Mouse (Mus musculus): ENCODE measurements around the gene Mef2a.

The Mef2a gene

GRCm38 (mm10) chr7:67222220-67222862 is 150.3 kb downstream of the Mef2a start, which contains the start of gene Lysmd4:
TSS of gene Lysmd4 (plus strand) at chr7:67222544.
- DNase-seq (ENCODE audit: low read depth, low spot score), result peak; percentile 94
- peaks cover 5% of the 10 kb centered on the region; the same call in 1 of the 2 replicates for H3K36me3 ChIP-seq (ENCODE audit: control insufficient read depth, insufficient read depth, low read length, poor library complexity, severe bottlenecking)
- H3K27me3 ChIP-seq (ENCODE audit: control insufficient read depth, insufficient read depth, low read length, poor library complexity, severe bottlenecking), result no peaks in the 10 kb centered on the region

GRCm38 (mm10) chr7:67217025-67217424 is 155.6 kb downstream of the Mef2a start:
- Histone ChIP-seq H3K27me3 (ENCODE audit: control insufficient read depth, insufficient read depth, low read length, poor library complexity, severe bottlenecking) (no peaks in the 10 kb centered on the region), H3K36me3 (ENCODE audit: control insufficient read depth, insufficient read depth, low read length, poor library complexity, severe bottlenecking) (no peaks in the 10 kb centered on the region)
- peak; percentile 79 for DNase-seq (ENCODE audit: low read depth, low spot score)

DNA sequence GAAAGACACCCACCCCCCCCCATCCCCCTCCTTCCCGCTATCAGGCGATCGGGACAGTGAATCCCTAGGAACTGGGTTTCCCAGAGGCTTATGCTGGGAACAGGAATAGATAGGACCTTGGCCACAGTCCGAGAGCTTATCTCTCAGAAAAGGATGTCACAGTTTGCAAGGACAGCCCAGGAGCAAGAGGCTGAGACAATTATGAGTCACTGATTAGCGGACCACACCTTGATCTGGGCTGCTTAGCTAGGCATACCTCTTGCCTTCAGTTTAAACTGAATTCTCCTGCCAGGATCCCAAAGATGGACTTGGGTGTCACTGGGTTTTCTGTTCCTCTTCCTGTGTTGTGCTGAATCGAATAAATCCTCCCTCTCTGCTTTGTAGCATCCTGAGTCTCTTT is 156.3 kb downstream of the Mef2a start:
- no peak for DNase-seq (ENCODE audit: low read depth, low spot score)
- Histone ChIP-seq H3K36me3 (ENCODE audit: control insufficient read depth, insufficient read depth, low read length, poor library complexity, severe bottlenecking) (no peaks in the 10 kb centered on the region), H3K27me3 (ENCODE audit: control insufficient read depth, insufficient read depth, low read length, poor library complexity, severe bottlenecking) (no peaks in the 10 kb centered on the region)

DNA sequence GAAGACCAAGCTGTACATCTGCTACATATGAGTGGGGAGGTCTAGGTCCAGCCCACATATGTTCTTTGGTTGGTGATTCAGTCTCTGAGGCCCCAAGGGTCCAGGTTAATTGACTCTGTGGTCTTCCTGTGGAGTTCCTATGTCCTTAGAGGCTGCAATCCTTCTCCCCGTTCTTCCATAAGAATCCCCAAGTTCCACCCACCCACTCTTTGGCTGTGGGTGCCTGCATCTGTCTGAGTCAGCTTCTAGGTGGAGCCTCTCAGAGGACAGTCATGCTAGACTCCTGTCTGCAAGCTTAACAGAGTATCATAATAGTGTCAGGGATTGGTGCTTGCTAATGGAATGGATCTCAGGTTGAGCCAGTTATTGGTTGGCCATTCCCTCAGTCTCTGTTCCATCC is 159.1 kb downstream of the Mef2a start:
- no peaks in the 10 kb centered on the region for H3K27me3 ChIP-seq (ENCODE audit: control insufficient read depth, insufficient read depth, low read length, poor library complexity, severe bottlenecking)
- no peak for DNase-seq (ENCODE audit: low read depth, low spot score)
- no peaks in the 10 kb centered on the region for H3K36me3 ChIP-seq (ENCODE audit: control insufficient read depth, insufficient read depth, low read length, poor library complexity, severe bottlenecking)

DNA sequence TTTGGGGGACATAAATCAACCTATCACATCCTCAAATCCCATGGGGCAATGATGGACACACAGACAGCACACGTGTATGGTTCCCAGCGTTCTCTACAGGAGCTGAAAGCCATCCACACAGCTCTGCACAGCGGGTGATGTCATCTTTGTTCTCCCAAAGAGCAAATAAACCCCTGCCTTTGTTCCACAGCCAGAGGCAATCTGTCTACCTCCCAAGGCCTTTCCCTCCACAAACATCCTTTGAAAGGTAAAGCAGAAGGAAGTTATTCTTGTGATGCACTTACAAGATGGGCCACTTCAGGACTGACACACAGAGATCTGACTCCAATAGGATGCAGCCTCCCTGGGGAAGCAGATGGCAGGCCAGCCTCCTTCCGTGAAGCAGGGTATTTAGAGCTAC is 160.7 kb downstream of the Mef2a start:
- Histone ChIP-seq H3K27me3 (ENCODE audit: control insufficient read depth, insufficient read depth, low read length, poor library complexity, severe bottlenecking) (no peaks in the 10 kb centered on the region), H3K36me3 (ENCODE audit: control insufficient read depth, insufficient read depth, low read length, poor library complexity, severe bottlenecking) (no peaks in the 10 kb centered on the region)
- DNase-seq (ENCODE audit: low read depth, low spot score), result no peak

DNA sequence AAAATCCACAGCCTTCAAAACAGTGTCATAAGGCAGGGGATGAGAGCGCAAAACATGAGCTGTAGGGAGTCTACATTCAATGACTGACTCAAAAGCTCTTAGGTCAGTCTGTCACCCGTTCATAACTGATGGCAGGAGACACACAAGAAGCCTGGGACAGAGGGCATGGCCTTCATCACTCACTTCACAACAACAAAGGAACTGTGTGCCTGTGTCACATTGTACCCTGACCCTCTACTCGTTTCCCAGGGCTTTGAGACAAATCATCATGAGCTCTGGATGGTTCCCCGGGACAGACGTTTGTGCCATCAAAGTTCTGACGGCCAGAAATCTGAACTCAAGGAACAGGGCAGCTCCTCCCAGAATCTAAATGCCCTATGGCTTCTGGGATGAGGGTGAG is 161.3 kb downstream of the Mef2a start:
- Histone ChIP-seq H3K27me3 (ENCODE audit: control insufficient read depth, insufficient read depth, low read length, poor library complexity, severe bottlenecking) (no peaks in the 10 kb centered on the region), H3K36me3 (ENCODE audit: control insufficient read depth, insufficient read depth, low read length, poor library complexity, severe bottlenecking) (no peaks in the 10 kb centered on the region)
- no peak for DNase-seq (ENCODE audit: low read depth, low spot score)

GRCm38 (mm10) chr7:67210004-67210833 is 162.4 kb downstream of the Mef2a start:
- no peaks in the 10 kb centered on the region for H3K27me3 ChIP-seq (ENCODE audit: control insufficient read depth, insufficient read depth, low read length, poor library complexity, severe bottlenecking)
- H3K36me3 ChIP-seq (ENCODE audit: control insufficient read depth, insufficient read depth, low read length, poor library complexity, severe bottlenecking), result no peaks in the 10 kb centered on the region
- DNase-seq (ENCODE audit: low read depth, low spot score), result no peak

GRCm38 (mm10) chr7:67208317-67208716 is 164.3 kb downstream of the Mef2a start:
- no peak for DNase-seq (ENCODE audit: low read depth, low spot score)
- Histone ChIP-seq H3K36me3 (ENCODE audit: control insufficient read depth, insufficient read depth, low read length, poor library complexity, severe bottlenecking) (no peaks in the 10 kb centered on the region), H3K27me3 (ENCODE audit: control insufficient read depth, insufficient read depth, low read length, poor library complexity, severe bottlenecking) (no peaks in the 10 kb centered on the region)

- H3K27me3 ChIP-seq (ENCODE audit: control insufficient read depth, insufficient read depth, low read length, poor library complexity, severe bottlenecking), result no peaks in the 10 kb centered on the region
- no peaks in the 10 kb centered on the region for H3K36me3 ChIP-seq (ENCODE audit: control insufficient read depth, insufficient read depth, low read length, poor library complexity, severe bottlenecking)
- no peak for DNase-seq (ENCODE audit: low read depth, low spot score)
Measured at GRCm38 (mm10) chr7:67207701-67208100, 165.0 kb downstream of the Mef2a start.

GRCm38 (mm10) chr7:67206496-67206895 is 166.2 kb downstream of the Mef2a start:
- Histone ChIP-seq H3K36me3 (ENCODE audit: control insufficient read depth, insufficient read depth, low read length, poor library complexity, severe bottlenecking) (no peaks in the 10 kb centered on the region), H3K27me3 (ENCODE audit: control insufficient read depth, insufficient read depth, low read length, poor library complexity, severe bottlenecking) (no peaks in the 10 kb centered on the region)
- DNase-seq (ENCODE audit: low read depth, low spot score), result no peak

- H3K27me3 ChIP-seq (ENCODE audit: control insufficient read depth, insufficient read depth, low read length, poor library complexity, severe bottlenecking), result no peaks in the 10 kb centered on the region
- H3K36me3 ChIP-seq (ENCODE audit: control insufficient read depth, insufficient read depth, low read length, poor library complexity, severe bottlenecking), result no peaks in the 10 kb centered on the region
- no peak for DNase-seq (ENCODE audit: low read depth, low spot score)
Measured at GRCm38 (mm10) chr7:67205734-67206425, 166.8 kb downstream of the Mef2a start.

- no peak for DNase-seq (ENCODE audit: low read depth, low spot score)
- Histone ChIP-seq H3K27me3 (ENCODE audit: control insufficient read depth, insufficient read depth, low read length, poor library complexity, severe bottlenecking) (no peaks in the 10 kb centered on the region), H3K36me3 (ENCODE audit: control insufficient read depth, insufficient read depth, low read length, poor library complexity, severe bottlenecking) (no peaks in the 10 kb centered on the region)
Measured at GRCm38 (mm10) chr7:67203625-67204024, 169.0 kb downstream of the Mef2a start.

- DNase-seq (ENCODE audit: low read depth, low spot score), result peak; percentile 54
- no peaks in the 10 kb centered on the region for H3K36me3 ChIP-seq (ENCODE audit: control insufficient read depth, insufficient read depth, low read length, poor library complexity, severe bottlenecking)
- no peaks in the 10 kb centered on the region for H3K27me3 ChIP-seq (ENCODE audit: control insufficient read depth, insufficient read depth, low read length, poor library complexity, severe bottlenecking)
Measured at GRCm38 (mm10) chr7:67199412-67199811, 173.2 kb downstream of the Mef2a start.

GRCm38 (mm10) chr7:67183786-67184185 is 188.9 kb downstream of the Mef2a start:
- Histone ChIP-seq H3K36me3 (ENCODE audit: control insufficient read depth, insufficient read depth, low read length, poor library complexity, severe bottlenecking) (no peaks in the 10 kb centered on the region), H3K27me3 (ENCODE audit: control insufficient read depth, insufficient read depth, low read length, poor library complexity, severe bottlenecking) (no peaks in the 10 kb centered on the region)
- no peak for DNase-seq (ENCODE audit: low read depth, low spot score)

Measured in splenic B cell, adult 2 months (primary cell).